Mouse (Mus musculus) olfactory bulb, adult 2 months (tissue): Measurements from ENCODE around the gene Cyfip1. TPM values are rescaled to one million over a fixed set of nuclear protein-coding genes. Genes with fewer than 3 reads are reported as not detected.
A peak's percentile ranks its signal among the peaks of the same experiment; 100 is the strongest.

Experiments
- H3K27ac ChIP-seq: fragments of 200-500 bp; 2 replicates; pipeline ENCODE4 v1.5.1; 2012; ENCODE audit warnings: low read depth, low read length; ENCODE audit not compliant: insufficient read depth
- H3K4me1 ChIP-seq: fragments of 200-500 bp; 2 replicates; pipeline ENCODE4 v1.6.1; 2012; ENCODE audit warnings: low read length; ENCODE audit not compliant: control insufficient read depth, insufficient read depth
- H3K4me3 ChIP-seq: fragments of 200-500 bp; 2 replicates; pipeline ENCODE4 v1.5.1; 2012; ENCODE audit warnings: mild to moderate bottlenecking, low read depth, low read length, moderate library complexity; ENCODE audit not compliant: insufficient read depth
- CTCF ChIP-seq: fragments of 200-500 bp; IDR thresholded peaks from 2 replicates; pipeline ENCODE4 v1.5.1; 2012; ENCODE audit warnings: low read depth, mild to moderate bottlenecking, low read length, moderate library complexity; ENCODE audit not compliant: insufficient read depth
- POLR2A ChIP-seq: fragments of 200-500 bp; IDR thresholded peaks from 2 replicates; pipeline ENCODE4 v1.6.1; 2012; ENCODE audit warnings: mild to moderate bottlenecking, low read depth, low read length, moderate library complexity; ENCODE audit not compliant: insufficient read depth
- WGBS: fragments of 180-500 bp; shearing (Covaris S2); methylation state at CpG from one replicate; pipeline ENCODE4 v1.1.7; 2018; 5-methylcytosine and 5-hydroxymethylcytosine counted together
- polyA plus RNA-seq: library from polyadenylated mRNA; stranded (reverse); fragments of >200 nt; gene quantifications from 2 replicates; pipeline ENCODE4 v1.2.4, GENCODE M21; 2012; ENCODE audit warnings: low replicate concordance; ENCODE audit not compliant: missing spikeins, insufficient read depth, insufficient read length

Cyfip1 gene
- polyA plus RNA-seq, 1 experiment, result not detected

DNA sequence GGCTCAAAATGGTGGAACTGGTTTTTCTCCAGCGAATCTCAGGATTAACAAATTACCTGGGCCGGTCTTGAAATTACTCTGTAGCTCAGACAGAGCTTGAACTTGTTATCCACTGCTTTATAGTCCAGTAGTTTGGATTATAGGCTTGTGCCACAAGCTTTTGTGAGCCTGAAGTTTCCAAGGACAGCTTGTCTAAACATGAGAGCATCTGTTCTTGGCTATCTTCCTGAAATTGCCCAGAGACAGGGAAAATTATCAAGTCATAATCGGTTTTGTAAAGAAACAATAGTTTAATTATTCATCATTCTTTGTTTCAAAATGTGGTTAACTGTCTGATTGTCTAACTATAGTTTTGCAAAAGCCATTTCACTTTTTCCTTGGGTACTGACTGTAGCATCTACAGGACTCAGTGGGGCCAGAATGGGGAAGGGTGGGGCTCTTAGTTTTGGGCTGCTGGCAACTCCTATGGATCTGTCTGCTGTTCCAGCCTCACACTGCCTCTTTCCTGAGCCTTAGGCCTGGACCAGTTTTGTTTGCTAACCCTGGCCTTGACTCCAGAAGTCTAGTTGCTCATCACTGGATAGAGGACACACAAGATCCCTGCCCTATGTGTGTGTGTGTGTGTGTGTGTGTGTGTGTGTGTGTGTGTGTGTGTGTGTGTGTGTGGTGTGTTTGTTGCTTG is 17.4 kb downstream of the Cyfip1 start:
- no peak for TF ChIP-seq CTCF
- TF ChIP-seq POLR2A, result no peak
- H3K27ac ChIP-seq, result peak overlapping the region; percentile 77
- no peak overlapping the region for H3K4me3 ChIP-seq
- WGBS, result 39% methylated on average over 3 of the region's 3 CpGs
- H3K4me1 ChIP-seq, result peaks cover 13% of the 10 kb centered on the region

DNA sequence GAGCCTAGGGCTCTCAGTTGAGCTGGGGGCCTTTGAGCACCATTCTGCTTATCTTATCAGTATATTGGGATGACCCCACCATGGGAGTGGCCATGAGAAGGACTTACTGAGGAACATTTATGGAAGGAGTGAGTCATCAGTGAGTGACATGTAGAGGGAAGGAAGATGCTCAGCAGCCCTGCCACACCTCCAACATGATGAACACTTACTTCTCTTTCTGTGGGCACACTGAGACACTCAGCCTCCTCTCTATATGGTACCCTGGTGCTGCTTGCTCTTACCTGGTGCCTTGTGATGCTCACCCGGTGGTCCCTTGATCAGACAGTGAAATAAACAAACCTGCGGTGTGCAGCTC is 17.9 kb downstream of the Cyfip1 start:
- 40% methylated on average over 2 of the region's 2 CpGs for WGBS
- Histone ChIP-seq H3K27ac (peak overlapping the region; percentile 77), H3K4me1 (peaks cover 13% of the 10 kb centered on the region)

DNA sequence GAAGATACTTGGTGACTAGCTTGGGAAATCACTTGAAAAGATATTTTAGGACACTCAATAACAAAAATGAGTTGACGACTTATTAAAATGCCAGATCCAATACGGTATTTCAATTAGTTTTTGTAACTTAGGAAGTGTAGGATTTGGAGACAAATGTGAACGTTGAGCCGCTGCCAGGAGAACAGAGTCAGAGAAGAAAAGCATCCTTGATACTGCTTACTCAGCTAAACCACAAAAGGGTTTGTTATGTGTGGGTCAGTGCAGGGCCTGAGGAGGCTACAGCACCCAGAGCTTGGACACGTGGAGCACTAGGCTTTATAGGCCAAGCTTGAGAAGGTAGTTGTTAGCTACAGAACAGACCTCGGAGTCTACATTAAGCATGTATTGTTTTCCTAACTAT is 18.4 kb downstream of the Cyfip1 start:
- Histone ChIP-seq H3K4me3 (no peak overlapping the region), H3K27ac (peak overlapping the region; percentile 77), H3K4me1 (peaks cover 13% of the 10 kb centered on the region)
- no peak for TF ChIP-seq CTCF
- no peak for TF ChIP-seq POLR2A
- 43% methylated on average over 6 of the region's 6 CpGs for WGBS

More for the DNA sequence above, 17.9 kb downstream of the Cyfip1 start:
- no peak for TF ChIP-seq CTCF
- no peak for TF ChIP-seq POLR2A
- no peak overlapping the region for H3K4me3 ChIP-seq

DNA sequence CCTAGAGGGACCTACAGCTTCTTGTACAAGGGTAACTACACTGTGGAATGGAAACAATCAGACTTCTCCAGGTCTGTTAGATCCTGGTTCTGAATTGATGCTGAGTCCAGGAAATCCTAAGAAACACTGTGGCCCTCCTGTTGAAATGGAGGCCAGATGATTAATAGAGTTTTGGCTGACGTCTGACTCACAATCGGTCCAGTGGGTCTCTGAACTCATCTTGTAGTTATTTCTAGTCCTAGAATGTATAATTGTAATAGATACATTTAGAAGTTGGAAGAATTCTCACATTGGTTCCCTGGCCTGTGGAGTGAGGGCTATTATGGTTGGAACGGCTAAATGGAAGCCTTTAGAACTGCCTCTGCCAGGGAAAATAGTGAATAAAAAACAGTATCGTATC is 19.6 kb downstream of the Cyfip1 start:
- no peak for TF ChIP-seq CTCF
- TF ChIP-seq POLR2A, result no peak
- no peak overlapping the region for H3K27ac ChIP-seq
- peaks cover 17% of the 10 kb centered on the region for H3K4me1 ChIP-seq
- no peak overlapping the region for H3K4me3 ChIP-seq
- 39% methylated on average over 4 of the region's 4 CpGs for WGBS

DNA sequence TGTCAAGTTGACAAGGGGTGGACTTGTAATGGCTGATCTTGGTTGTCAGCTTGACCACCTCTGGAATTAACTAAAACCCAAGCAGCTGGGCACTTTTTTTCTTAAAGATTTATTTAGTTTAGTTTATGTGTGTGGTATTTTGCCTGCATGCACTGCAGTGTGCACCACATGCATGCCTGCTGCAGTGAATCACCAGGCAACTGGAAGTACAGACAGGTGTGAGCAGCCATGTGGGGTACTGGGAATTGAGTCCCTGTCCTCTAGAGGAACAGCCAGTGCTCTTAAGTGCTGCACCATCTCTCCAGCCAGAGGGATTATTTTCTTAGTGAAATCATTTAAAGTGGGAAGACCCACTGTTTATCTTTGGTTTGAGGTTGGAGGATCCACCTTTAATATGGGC is 23.5 kb downstream of the Cyfip1 start:
- Histone ChIP-seq H3K4me3 (no peak overlapping the region), H3K27ac (no peak overlapping the region), H3K4me1 (peaks cover 7% of the 10 kb centered on the region)
- TF ChIP-seq CTCF, result no peak

DNA sequence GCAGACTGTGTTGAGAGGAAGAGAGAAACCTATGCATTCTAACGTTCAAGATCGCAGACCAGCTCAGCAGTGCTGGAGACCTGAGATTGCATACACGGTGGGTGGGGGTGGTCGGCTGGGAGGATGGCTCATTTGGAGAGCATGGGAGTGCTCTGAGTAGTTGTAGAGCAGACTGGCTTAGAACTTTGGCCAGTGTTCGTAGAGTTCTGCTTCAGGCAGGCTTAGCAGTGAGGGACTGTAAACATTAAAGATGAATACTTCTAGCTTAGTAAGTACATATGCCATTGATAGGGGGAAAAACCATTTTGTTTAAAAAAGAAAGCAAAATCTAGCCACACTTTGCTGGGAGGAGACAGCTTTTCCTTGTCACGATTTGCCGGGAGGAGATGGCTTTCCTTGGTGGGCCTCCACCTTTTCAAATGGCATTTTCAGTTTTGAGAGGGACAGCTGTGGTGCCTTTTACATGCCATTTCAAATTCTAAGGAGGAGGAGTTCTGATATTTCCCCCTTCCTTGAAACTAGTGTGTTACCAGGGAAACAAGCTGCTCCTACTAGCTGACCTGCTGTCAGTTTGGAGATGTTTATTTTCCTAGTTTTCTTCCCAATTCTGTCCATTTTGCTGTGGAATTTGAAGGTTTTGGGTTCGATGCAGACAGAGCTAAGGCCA is 24.3 kb downstream of the Cyfip1 start:
- 66% methylated on average over 8 of the region's 8 CpGs for WGBS
- TF ChIP-seq POLR2A (no peak), CTCF (no peak)
- Histone ChIP-seq H3K4me3 (no peak overlapping the region), H3K4me1 (peaks cover 10% of the 10 kb centered on the region), H3K27ac (no peak overlapping the region)

DNA sequence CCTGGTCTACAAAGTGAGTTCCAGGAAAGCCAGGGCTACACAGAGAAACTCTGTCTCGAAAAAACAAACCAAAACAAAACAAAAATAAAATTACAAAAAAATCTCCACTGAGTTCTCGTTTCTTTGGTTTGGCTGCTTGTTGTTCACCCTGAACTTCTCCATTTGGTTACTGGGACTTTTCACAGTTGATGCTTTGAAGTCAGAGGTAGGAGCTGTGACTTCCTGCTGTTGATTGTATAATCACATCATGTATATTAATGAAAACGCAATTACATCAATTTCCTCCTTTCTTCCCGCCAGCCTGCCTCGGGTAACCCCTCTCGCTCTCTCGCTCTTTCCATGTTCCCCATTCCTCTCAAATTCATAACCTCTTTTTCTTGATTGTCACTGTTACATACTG is 26.7 kb downstream of the Cyfip1 start:
- 77% methylated on average over 7 of the region's 7 CpGs for WGBS
- peaks cover 14% of the 10 kb centered on the region for H3K4me1 ChIP-seq
- TF ChIP-seq CTCF, result no peak
- TF ChIP-seq POLR2A, result no peak
- no peak overlapping the region for H3K27ac ChIP-seq
- no peak overlapping the region for H3K4me3 ChIP-seq

DNA sequence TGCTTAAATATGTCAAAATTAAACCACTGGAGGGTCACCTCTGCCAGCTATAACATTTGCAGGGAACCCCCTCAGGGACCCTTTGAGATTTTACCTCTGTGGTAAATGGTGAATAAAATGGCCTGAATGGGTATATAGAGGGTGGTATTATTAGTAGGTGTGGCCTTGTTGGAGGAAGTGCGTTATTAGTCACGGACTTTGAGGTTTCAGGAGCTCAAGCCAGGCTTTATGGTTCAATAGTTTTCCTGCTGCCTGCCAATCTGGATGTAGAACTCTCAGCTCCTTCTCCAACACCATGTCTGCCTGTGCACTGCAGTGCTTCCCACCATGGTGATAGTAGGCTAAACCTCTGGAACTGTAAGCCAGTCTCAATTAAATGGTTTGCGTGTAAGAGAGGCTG is 27.7 kb downstream of the Cyfip1 start:
- WGBS, result 67% methylated on average over 3 of the region's 3 CpGs
- no peak for TF ChIP-seq POLR2A
- no peak for TF ChIP-seq CTCF
- Histone ChIP-seq H3K27ac (no peak overlapping the region), H3K4me1 (peaks cover 14% of the 10 kb centered on the region), H3K4me3 (no peak overlapping the region)

DNA sequence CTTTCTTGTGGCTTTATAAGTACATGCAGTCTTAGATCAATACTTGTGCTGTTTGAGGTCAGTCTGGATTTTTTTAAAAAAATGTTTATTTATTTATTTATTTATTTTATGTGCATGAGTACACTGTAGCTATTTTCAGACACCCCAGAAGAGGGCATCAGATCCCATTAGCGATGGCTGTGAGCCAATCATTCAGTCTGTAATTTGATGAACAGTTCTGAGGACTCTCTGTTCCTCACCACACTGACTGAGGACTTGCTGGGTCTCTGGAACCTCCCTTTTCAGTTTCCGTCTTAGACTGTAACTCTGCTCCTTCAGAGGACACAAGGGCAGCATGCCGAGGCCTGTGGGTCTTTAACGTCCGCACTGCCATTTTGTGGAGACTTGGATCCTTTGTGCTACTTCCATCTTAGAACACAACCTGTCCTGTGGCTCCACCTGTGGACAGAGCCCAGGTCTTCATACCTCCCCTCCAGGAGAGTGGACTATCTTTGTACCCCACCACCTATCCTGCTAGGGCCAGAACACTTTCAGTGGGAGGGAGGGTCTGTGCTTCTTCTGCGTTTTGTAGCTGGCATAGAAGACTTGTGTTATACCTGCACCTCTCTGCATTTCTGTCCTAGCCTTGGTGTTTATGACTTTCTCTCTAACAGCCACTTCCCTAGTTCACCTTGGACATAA is 28.9 kb downstream of the Cyfip1 start:
- WGBS, result 70% methylated on average over 6 of the region's 6 CpGs
- H3K4me1 ChIP-seq, result peaks cover 10% of the 10 kb centered on the region
- H3K27ac ChIP-seq, result peak overlapping the region; percentile 72; the same call in 1 of the 2 replicates
- TF ChIP-seq POLR2A (no peak), CTCF (no peak)
- no peak overlapping the region for H3K4me3 ChIP-seq

DNA sequence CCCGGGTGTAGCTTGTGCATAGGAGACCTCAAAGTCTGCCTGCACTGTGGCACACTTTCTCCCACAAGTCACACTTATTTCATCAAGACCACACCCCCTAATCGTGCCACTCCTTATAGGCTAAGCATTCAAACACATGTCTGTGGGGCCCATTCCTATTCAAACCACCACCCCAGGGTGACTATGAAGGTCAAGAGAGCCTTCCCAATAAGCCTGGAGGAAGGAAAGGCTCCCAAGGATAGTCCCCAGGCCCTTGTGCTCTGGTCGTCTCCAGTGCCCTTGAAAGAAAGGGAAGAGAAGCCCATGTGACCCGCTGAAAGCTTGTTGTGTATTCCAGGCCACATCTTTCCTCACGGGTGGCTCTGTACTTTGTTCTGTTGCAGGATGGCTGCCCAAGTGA is 29.9 kb downstream of the Cyfip1 start:
- peak overlapping the region; percentile 31; the same call in 1 of the 2 replicates for H3K27ac ChIP-seq
- peaks cover 7% of the 10 kb centered on the region for H3K4me1 ChIP-seq
- 67% methylated on average over 5 of the region's 5 CpGs for WGBS
- TF ChIP-seq CTCF, result no peak
- no peak for TF ChIP-seq POLR2A
- no peak overlapping the region for H3K4me3 ChIP-seq
